Mouse (Mus musculus) cerebellum, adult (tissue): ENCODE data around the gene Polr1e.
"Not testable (repeated sequence)": the region's sequence is repeated elsewhere in the genome, so short reads cannot be mapped to it uniquely, and the experiment has no call there.

Experiments used
- ATAC-seq: cut with Nextera tagmentation; 2 replicates; pipeline ENCODE4 v1.9.2; 2017; ENCODE audit warnings: mild to moderate bottlenecking, moderate library complexity, mixed read lengths; ENCODE audit not compliant: insufficient number of reproducible peaks, low FRiP score, low TSS enrichment

The Polr1e gene

DNA sequence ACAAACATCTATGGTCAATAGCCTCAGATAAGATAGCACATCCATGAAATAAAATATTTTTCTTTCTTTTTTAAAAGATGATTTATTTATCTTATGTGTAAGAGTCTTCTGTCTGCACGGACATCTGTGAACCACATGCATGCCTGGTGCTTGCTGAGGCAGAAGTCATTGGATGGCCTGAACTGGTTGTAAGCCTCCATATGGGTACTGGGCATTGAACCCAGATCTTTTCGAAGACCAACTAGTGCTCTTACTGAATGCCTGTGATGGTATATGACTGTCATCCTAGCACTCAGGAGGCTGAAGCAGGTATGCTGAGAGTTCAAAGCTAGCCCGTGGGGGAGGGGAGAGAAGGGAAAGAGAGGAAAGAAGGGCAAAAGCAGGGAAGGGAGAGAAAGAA lies 20.3 kb upstream of the Polr1e start:
- no peak for ATAC-seq

DNA sequence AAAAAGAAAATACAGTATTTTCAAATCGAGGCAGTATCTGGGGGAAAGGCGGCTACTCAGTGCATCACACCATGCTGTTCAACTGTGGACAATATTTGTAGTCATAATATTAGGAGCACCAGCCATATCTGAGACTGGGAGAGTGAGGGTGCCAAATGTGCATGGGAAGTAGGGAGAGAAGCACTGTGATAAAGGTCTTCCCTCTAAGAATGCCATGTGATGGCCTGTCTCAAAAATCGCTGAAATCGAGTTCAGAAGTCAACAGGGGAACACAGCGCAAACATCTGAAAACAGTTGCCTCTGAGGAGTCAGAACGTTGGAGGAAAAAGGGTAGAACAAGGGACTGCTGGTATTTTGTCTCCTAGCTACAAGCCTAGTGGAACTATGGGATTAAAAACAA lies 18.4 kb upstream of the Polr1e start:
- no peak for ATAC-seq

DNA sequence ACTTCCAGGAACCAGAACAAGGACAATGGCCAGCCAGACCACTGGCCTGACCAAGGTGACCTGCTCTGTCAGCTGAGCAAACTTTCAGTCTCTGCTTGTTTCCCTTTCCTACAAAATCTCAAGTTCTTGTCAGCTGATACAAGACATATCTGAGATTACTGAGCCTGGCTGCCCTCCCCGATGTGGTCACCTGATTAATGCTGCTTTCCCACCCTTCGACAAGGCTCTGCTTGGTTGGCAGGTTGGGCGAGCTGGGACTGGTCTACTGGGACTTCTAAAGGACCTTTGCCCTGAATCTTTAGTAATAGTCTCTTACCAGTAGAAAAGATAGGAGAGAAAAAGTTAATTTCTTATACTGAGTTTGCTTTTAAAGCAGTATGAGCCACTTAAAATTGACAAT lies 12.9 kb upstream of the Polr1e start:
- no peak for ATAC-seq

DNA sequence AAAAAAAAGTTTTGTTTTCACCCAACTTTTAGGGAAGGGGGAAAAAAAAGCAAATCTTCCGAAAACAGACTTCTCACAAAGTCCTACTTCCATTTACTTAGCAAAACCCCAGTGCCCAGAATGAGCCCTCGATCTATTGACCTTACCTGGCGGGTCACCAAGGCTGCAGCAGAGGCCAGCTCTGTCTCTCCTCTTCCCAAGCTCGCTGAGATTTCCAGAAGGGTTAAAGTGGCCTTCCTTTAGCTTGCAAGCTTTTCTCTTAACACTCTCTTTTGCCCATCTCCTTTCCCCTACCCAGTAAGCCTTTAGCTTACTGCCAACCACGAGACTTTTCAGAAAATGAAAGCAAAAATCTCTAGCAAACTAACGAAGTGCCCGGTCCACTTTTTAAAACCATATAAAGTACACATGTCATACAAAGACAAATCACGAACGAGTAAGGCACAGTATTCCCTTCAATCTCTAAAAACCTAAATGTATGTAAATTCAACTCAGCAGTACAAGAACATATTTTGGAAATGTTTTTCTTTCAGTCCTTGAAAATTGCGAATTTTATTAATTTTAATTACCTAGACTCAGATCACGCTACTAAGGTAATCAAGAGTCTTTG lies 7.5 kb upstream of the Polr1e start:
- ATAC-seq, result no peak

DNA sequence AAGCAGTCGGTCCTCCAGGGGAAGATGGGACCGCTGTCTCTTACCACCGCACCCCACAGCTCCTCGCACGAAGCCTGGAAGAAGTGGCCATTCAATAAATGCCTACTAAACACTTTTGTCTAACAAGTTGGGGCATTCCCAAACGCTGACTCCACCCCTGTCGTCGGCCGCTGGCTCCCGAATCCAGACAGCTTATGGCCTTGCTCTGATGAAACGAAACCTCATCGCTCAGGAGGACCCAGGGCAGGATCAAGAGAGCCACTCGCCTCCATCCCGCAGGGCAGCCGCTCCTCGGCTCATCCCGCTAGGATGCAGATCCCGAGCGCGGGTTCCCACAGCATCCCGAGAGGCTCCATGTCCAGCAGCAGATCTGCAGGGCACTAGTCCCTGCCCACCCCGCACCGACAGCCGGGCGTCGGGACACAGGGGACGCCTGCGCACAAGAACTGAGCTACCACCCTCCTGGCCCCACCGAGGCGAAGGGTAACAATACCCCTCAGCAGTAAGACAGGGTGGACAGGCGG lies 6.7 kb upstream of the Polr1e start:
- ATAC-seq, result peak; percentile 67

DNA sequence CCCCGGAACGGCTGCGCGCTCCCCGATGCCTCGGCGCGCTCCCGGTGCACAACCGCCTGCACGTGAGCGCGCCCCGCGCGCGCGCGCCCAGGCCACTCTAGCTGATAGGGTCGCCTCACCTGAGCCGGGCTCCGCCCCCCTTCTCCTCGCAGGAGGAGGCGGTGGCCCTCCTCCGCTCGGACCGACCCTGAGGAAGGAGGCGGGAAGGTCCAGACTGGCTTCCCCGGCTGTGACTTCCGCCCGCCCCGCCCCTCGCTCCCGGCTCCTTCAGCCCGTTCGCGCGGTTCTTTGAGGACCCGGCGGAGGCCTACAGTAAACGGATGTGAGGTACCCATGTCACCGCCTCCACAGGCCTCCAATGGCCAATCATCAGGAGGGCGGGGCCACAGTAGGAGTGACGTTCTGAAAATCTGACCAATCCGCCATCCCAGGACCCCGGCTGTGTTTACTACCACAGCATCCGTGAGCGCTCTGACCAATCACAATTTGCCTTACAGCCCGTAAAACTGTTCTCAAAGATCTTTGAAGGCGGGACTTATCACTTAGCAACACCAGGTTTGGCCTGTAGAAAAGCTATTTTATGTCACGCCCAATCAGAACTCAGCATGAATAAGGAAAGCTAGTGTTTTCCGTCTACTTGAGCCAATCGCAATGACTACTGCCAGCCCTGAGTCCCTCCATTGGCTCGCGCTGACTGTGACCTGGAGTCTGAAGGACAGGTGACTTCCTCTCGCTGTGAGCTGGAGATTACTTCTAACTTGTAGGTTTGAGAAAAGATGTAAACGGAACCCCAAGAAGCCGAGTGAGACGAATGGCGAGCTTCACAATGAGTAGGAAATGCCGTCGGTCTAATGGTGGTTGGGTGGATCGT lies 6.0 kb upstream of the Polr1e start, which contains the start of gene Zbtb5:
Gene Zbtb5, minus strand, starts transcription at position 308 of the 871 bp plus-strand sequence.
- ATAC-seq, result peak; percentile 96

DNA sequence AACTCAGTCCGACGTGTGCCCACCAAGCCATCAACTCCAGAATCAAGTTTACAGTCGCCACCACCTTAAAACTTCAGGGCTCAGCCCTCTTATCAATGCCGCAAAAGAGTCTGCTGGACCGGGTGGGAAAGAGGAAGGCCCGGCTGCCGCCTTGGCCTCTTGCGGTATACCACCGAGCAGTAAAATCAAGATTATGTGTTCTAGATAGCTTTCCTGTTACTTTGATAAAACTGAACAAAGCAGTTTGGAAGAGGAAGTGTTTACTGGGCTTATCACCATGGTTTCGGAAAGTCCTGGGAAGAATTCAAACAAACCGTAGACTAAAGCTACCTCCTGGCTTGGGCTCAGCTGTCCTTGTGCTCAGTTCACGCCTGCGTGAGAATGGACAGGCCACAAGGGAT lies 5.4 kb upstream of the Polr1e start:
- ATAC-seq, result no peak

DNA sequence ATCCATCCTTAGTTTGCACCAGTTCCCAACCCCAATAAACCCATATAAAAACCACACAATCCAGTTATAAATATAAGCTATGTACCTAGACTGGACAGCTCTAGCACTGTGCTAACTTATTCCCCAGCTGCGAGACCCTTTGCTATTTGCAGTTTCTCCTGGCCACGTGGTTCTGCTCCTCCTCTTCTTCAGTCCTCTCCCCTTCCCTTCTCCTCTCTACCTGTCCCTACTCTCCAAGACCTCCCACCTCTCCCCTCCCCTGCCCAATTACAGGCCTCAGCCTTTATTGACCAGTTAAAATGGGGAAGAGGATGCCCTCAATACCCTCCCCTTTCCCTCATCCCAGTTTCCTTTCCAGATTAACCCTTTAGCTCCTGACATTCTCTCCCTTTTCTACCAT lies 4.8 kb upstream of the Polr1e start:
- no peak for ATAC-seq

DNA sequence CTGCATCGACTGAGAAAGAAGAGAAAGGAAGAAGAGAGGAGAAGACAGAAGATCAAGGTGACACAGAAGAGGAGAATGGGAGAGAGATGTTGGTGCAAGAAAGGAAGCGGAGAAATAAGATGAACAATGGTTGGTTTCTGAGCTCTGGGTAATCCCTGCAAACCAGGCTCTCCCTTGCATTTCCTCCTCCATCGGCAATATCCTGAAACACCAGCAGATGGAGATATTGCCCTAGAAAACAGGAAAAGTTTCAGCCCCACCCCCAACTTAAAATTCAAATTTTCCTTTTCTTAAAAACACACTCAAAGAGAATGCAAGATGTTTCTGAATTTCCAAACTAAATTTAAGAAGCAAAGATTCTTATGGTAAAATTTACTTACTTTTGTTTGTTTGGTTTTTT lies 2.8 kb upstream of the Polr1e start:
- ATAC-seq, result no peak

DNA sequence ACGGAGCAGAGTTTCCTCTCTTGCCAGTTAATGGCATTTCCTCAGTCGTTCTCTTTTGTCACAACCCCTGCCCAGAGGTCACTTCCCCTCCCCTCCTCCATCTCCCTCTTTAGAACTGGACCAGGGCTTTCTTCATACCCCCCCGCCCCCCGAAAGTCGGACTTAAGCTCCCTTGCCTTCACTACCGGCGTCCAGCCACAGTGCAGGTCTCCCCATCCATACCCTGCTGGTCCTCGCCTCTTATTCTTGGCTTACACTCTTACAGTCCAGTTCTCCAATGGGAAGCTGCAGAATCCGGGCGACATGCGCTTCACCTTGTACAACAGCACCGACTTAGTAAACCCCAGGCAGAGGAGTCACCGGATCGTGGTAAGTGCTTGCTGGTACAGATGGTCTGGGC lies 626 bp downstream of the Polr1e start:
- ATAC-seq, result no peak

DNA sequence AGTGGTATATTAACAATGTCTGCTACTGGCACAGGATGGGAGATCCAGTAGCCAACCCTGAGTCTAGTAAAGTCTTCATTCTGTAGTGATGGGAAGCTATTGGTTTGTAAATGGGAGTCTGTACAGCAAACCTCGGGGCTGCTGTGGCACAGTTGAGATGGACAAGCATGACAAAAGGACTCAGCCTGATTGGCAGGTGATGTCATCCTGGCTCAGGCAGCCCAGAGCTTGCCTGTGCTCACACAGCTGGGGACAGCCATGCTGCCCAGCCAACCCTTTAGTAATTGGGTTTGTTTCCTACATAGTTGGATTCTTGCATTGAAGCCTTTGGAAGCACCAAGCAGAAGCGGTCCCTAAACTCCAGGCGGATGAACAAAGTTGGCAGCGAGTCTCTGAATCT lies 8.1 kb downstream of the Polr1e start:
- no peak for ATAC-seq

DNA sequence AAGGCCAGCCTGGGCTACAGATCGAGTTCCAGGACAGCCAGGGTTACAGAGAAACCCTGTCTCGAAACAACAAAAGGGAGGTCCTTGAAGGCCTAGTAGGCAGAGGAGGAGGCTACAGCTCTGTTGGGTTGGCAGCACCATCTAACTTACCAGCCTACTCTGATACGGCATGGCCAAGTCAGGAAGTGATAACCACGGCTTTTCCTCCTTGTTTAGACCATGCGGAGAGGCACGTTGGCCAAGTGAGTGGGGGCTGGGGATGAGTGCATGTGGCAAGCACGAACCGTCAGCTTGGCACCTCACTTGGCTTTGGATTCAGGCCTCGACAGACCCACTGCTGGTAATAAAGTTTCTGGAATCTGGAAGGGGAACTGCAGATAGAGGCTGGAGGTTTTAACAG lies 14.2 kb downstream of the Polr1e start:
- ATAC-seq, result no peak

DNA sequence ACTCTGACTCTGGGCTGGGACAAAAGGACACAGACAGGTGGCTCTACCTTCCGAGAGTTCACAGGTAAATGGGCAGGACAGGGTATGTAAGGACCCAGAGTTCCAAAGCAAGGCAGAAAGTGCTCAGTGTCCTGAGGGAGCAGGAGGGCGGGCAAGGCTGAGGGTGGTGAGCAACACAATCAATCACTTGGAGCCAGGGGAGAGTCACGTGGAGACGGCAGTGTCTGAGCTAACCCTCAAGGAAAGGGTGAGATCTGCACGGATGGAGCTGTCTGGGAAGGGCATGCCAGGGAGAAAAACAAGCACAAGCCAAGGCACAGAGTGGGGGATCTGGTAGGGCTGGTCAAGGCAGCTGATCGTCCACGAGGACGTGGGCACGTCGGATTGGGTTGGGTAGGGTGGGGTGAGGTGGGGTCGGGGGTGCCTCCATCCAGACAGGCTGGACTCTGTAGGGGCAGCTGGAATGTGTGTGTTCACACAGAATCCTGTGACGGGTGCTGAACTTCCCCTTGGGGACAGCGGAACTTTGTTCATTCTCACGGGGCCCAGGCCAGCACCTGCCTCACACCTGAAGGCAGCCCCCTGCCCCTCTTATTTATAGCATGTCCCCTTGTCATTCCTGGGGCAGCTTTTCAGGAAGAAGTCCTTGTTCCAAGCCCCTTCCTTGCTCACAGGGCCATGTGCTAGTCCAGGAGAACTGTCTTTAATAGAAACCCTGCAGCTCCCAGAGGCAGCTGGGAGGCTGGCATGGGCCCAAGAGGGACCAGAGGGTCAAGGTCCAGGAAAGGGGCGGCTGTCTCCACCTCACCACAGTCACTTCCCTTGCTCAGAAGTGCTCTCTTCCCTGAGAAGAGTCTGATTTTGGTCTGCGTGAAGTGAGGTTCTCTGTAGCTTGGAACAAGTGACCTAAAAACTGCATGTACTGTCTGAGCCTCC lies 16.6 kb downstream of the Polr1e start:
- 0 out of 2 replicates have a peak, but pooled peaks have one; percentile 15 for ATAC-seq

DNA sequence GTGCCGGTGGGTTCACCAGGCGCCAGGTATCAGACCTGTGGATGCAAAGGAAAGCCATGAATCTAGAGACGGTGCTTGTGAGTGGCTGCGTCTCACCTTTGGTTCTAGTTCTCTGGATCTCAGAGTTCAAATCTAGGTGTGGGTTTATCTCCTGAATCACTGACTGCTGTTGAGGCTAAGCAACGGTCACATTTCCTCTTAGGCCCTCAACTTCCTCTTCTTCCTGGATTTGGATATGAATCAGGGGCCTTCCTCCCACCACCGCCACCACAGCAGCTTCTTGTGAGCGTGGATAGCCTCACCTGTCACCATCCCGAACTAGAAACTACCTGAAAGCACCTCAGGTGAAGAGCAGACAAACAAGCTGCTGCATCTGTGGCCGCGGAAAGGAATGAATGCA lies 17.7 kb downstream of the Polr1e start:
- ATAC-seq, result no peak

DNA sequence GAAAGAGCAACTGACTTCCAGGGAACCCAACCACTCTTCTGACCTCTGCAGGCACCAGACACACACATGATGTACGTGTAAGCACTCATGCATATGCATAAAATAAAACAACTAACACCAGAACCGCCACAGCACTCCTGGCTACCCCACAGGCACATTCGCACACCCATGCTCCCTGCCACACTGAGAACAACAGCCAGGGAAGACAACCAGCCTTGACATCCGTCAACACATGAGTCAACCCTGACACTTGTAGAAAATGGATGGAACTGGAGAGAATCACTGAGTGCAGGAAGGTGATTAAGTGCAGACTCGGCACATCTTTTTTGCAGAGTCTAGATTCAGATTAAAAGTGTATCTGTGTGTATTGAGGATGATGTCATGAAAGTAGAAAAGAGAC lies 18.2 kb downstream of the Polr1e start:
- ATAC-seq, result no peak

DNA sequence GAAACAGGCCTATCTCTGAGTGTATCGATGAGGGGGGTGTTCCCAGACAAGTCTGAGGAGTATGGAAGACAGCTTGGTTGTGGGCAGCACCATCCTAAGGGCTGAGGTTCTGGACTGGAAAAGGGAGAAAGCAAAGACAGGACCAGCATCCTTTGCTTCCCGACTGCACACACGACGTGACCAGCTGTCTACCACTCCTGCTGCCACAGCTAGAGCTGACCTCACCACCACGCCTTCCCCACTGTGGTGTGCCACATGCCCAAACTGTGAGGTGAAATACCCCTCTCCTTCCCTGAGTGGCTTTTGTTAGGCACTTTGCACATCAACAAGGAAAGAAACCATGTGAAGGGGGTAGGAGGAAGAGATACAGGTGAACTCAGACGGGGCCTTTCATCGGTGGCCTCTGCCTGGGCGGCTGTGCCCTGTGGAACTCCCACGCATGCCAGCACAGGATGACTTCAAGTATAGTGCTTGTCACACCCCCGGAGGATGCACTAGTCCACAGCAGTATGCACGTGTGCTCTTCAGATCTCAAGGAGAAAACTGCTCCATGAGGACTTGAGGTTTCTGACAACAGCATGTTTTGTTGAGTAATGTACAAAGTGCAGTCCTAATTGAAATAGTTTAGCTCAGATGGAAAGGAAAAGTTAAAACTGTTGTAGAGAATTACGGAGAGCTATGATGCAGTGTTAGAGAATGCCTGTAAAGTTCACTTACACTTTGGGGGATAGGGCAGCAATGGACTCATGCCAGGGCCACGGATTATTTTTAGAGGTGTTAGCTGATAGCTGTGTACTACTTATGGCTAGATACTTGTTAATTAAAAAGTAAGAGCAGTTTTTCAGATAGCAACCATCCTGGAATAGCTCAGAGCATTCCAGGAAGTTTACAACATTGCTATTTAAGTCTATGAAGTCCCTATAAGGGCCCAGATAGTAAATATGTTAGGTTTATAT lies 19.4 kb downstream of the Polr1e start:
- ATAC-seq, result no peak

DNA sequence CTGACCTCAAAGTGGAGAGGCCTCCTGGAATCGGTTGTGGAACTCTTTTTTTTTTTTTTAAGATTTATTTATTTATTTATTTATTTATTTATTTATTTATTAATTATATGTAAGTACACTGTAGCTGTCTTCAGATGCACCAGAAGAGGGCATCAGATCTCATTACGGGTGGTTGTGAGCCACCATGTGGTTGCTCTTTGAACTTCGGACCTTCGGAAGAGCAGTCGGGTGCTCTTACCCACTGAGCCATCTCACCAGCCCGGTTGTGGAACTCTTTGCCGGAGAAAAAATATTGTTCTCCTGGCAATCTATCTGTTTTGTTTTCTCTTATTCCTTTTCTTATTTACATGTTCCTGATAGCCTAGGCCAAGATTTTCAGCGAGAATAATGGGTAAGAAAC lies 20.5 kb downstream of the Polr1e start:
- not testable (repeated sequence) for ATAC-seq

DNA sequence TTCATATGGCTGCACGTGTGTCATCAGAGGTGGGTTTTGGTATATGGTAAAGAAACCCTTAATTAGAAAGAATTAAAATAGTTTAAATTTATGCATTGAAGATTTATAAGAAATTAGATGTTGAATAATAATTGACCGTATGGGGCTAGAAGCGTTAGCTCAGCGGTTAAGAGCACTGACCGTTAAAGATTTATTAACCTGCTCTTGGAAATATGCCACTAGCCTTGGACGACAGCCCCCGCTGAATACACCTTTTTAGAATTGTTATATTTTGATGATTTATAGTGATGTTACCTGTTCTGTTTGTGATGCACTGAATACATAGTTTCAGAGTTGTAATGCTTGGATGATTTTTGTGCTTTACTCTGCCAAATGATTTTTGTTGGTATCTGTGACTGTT lies 21.2 kb downstream of the Polr1e start:
- not testable (repeated sequence) for ATAC-seq

DNA sequence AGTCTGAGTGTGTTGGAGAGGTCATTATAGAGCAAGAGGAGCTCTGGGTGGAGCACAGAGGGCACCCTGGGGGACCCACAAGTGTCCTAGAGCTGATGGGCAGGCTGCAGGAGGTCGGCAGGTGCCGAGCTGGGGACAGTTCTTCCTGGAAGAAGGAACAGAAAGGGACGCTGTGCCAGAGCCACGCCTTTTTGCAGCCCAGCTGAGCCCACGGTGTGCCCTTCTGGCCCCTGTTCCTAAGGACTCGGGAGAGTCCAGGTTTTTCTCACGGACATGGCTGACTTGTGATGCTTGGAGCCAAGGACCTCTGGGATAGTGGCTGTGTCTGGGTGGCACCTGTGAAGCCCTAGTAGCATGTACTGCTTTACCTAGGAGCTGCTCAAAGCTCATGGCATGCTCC lies 22.4 kb downstream of the Polr1e start:
- ATAC-seq, result no peak

DNA sequence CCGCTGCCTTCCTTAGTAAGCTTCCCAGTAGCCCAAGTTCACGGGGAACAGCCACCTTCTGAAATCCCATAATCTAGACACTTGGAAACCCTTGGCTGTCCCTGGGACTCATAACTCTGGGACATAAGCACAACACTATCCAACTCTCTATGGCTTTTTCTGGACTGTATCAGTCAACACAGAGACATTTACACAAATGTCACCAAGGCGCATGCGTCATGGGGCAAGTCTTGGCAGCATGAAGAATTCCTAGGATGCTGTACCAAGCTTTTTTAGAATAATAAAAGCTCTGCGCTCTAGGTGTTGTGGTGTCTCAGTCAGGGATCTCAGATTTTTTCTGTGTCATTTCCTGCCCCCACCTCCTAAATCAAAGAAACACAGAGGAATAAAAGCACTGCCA lies 28.3 kb downstream of the Polr1e start:
- no peak for ATAC-seq
